Mouse (Mus musculus): ENCODE results near the gene Slc3a2. TPM values are rescaled to one million over a fixed set of nuclear protein-coding genes. Genes with fewer than 3 reads are reported as not detected.
"Not testable (repeated sequence)": the region's sequence is repeated elsewhere in the genome, so short reads cannot be mapped to it uniquely, and the experiment has no call there.

Slc3a2 gene
- polyA plus RNA-seq, 1 experiment = 207 TPM

GRCm38 (mm10) chr19:8722559-8722906 lies 636 bp downstream of the Slc3a2 start:
- Histone ChIP-seq H3K27me3 (ENCODE audit: control insufficient read depth, insufficient read depth, insufficient read length) (no peaks in the 10 kb centered on the region), H3K79me3 (ENCODE audit: low read depth) (peaks cover 63% of the 10 kb centered on the region), H3ac (ENCODE audit: control insufficient read depth, insufficient read length, low read depth) (peak overlapping the region; percentile 88), H3K79me2 (ENCODE audit: control insufficient read depth, insufficient read depth) (peaks cover 86% of the 10 kb centered on the region), H3K36me3 (ENCODE audit: control insufficient read depth, insufficient read depth) (peaks cover 38% of the 10 kb centered on the region), H3K4me3 (ENCODE audit: insufficient read depth, poor library complexity, severe bottlenecking) (peak overlapping the region; percentile 93)
- no peak for TF ChIP-seq MYOG (IDR thresholded peaks at IDR 0.05; ENCODE audit: control insufficient read depth, extremely low read depth, insufficient read length)
- no peak for TF ChIP-seq USF1 (IDR thresholded peaks at IDR 0.05; ENCODE audit: low read depth)
- no peak for TF ChIP-seq CEBPB (IDR thresholded peaks at IDR 0.05; ENCODE audit: low read depth)
- no peak for TF ChIP-seq MAX (IDR thresholded peaks at IDR 0.05)
- no peak for TF ChIP-seq MYOD1 (IDR thresholded peaks at IDR 0.05; ENCODE audit: control insufficient read depth, insufficient read length, low read depth)
- no peak for TF ChIP-seq FOSL1 (IDR thresholded peaks at IDR 0.05; ENCODE audit: insufficient read depth, low read length, poor library complexity, severe bottlenecking)
- no peak for TF ChIP-seq CTCF (IDR thresholded peaks at IDR 0.05; ENCODE audit: control insufficient read depth, insufficient read depth, insufficient read length)

- Histone ChIP-seq H3K4me3 (ENCODE audit: insufficient read depth, poor library complexity, severe bottlenecking) (peak overlapping the region; percentile 93), H3K27me3 (ENCODE audit: control insufficient read depth, insufficient read depth, insufficient read length) (no peaks in the 10 kb centered on the region), H3K36me3 (ENCODE audit: control insufficient read depth, insufficient read depth) (peaks cover 38% of the 10 kb centered on the region), H3K79me3 (ENCODE audit: low read depth) (peaks cover 68% of the 10 kb centered on the region), H3K79me2 (ENCODE audit: control insufficient read depth, insufficient read depth) (peaks cover 91% of the 10 kb centered on the region), H3ac (ENCODE audit: control insufficient read depth, insufficient read length, low read depth) (peak overlapping the region; percentile 88)
- no peak for TF ChIP-seq CTCF (IDR thresholded peaks at IDR 0.05; ENCODE audit: control insufficient read depth, insufficient read depth, insufficient read length)
- TF ChIP-seq MYOG (IDR thresholded peaks at IDR 0.05; ENCODE audit: control insufficient read depth, extremely low read depth, insufficient read length) = no peak
- TF ChIP-seq MAX (IDR thresholded peaks at IDR 0.05) = no peak
- TF ChIP-seq FOSL1 (IDR thresholded peaks at IDR 0.05; ENCODE audit: insufficient read depth, low read length, poor library complexity, severe bottlenecking) = no peak
- TF ChIP-seq CEBPB (IDR thresholded peaks at IDR 0.05; ENCODE audit: low read depth) = no peak
- no peak for TF ChIP-seq MYOD1 (IDR thresholded peaks at IDR 0.05; ENCODE audit: control insufficient read depth, insufficient read length, low read depth)
- peak; percentile 42 for TF ChIP-seq USF1 (IDR thresholded peaks at IDR 0.05; ENCODE audit: low read depth)
These were observed 1.1 kb downstream of the Slc3a2 start for GRCm38 (mm10) chr19:8722021-8722420.

GRCm38 (mm10) chr19:8721378-8721777 lies 1.8 kb downstream of the Slc3a2 start:
- Histone ChIP-seq H3K36me3 (ENCODE audit: control insufficient read depth, insufficient read depth) (peaks cover 32% of the 10 kb centered on the region), H3K79me3 (ENCODE audit: low read depth) (peaks cover 72% of the 10 kb centered on the region), H3K27me3 (ENCODE audit: control insufficient read depth, insufficient read depth, insufficient read length) (no peaks in the 10 kb centered on the region), H3ac (ENCODE audit: control insufficient read depth, insufficient read length, low read depth) (no peak overlapping the region), H3K79me2 (ENCODE audit: control insufficient read depth, insufficient read depth) (peaks cover 93% of the 10 kb centered on the region), H3K4me3 (ENCODE audit: insufficient read depth, poor library complexity, severe bottlenecking) (peak overlapping the region; percentile 93)
- TF ChIP-seq FOSL1 (IDR thresholded peaks at IDR 0.05; ENCODE audit: insufficient read depth, low read length, poor library complexity, severe bottlenecking) (no peak), CTCF (IDR thresholded peaks at IDR 0.05; ENCODE audit: control insufficient read depth, insufficient read depth, insufficient read length) (no peak), MYOD1 (IDR thresholded peaks at IDR 0.05; ENCODE audit: control insufficient read depth, insufficient read length, low read depth) (no peak), MYOG (IDR thresholded peaks at IDR 0.05; ENCODE audit: control insufficient read depth, extremely low read depth, insufficient read length) (no peak), CEBPB (IDR thresholded peaks at IDR 0.05; ENCODE audit: low read depth) (no peak), USF1 (IDR thresholded peaks at IDR 0.05; ENCODE audit: low read depth) (no peak), MAX (IDR thresholded peaks at IDR 0.05) (no peak)

GRCm38 (mm10) chr19:8719037-8719436 lies 4.1 kb downstream of the Slc3a2 start:
- not testable (repeated sequence) for H3ac ChIP-seq (ENCODE audit: control insufficient read depth, insufficient read length, low read depth); H3K4me3 ChIP-seq (ENCODE audit: insufficient read depth, poor library complexity, severe bottlenecking); H3K27me3 ChIP-seq (ENCODE audit: control insufficient read depth, insufficient read depth, insufficient read length); H3K36me3 ChIP-seq (ENCODE audit: control insufficient read depth, insufficient read depth)
- peaks cover 93% of the 10 kb centered on the region for H3K79me2 ChIP-seq (ENCODE audit: control insufficient read depth, insufficient read depth)
- H3K79me3 ChIP-seq (ENCODE audit: low read depth) = peaks cover 59% of the 10 kb centered on the region

- TF ChIP-seq FOSL1 (IDR thresholded peaks at IDR 0.05; ENCODE audit: insufficient read depth, low read length, poor library complexity, severe bottlenecking) (no peak), USF1 (IDR thresholded peaks at IDR 0.05; ENCODE audit: low read depth) (no peak), MYOD1 (IDR thresholded peaks at IDR 0.05; ENCODE audit: control insufficient read depth, insufficient read length, low read depth) (no peak), MAX (IDR thresholded peaks at IDR 0.05) (no peak), MYOG (IDR thresholded peaks at IDR 0.05; ENCODE audit: control insufficient read depth, extremely low read depth, insufficient read length) (no peak), CTCF (IDR thresholded peaks at IDR 0.05; ENCODE audit: control insufficient read depth, insufficient read depth, insufficient read length) (no peak), CEBPB (IDR thresholded peaks at IDR 0.05; ENCODE audit: low read depth) (no peak)
- H3K79me2 ChIP-seq (ENCODE audit: control insufficient read depth, insufficient read depth) = peaks cover 93% of the 10 kb centered on the region
- H3K79me3 ChIP-seq (ENCODE audit: low read depth) = peaks cover 52% of the 10 kb centered on the region
These were observed 4.8 kb downstream of the Slc3a2 start for GRCm38 (mm10) chr19:8718357-8718756.

GRCm38 (mm10) chr19:8716767-8717475 lies 6.2 kb downstream of the Slc3a2 start:
- peaks cover 14% of the 10 kb centered on the region for H3K36me3 ChIP-seq (ENCODE audit: control insufficient read depth, insufficient read depth)
- no peaks in the 10 kb centered on the region for H3K27me3 ChIP-seq (ENCODE audit: control insufficient read depth, insufficient read depth, insufficient read length)
- no peak overlapping the region for H3ac ChIP-seq (ENCODE audit: control insufficient read depth, insufficient read length, low read depth)
- no peak overlapping the region for H3K4me3 ChIP-seq (ENCODE audit: insufficient read depth, poor library complexity, severe bottlenecking)
- peaks cover 96% of the 10 kb centered on the region for H3K79me2 ChIP-seq (ENCODE audit: control insufficient read depth, insufficient read depth)
- no peak for TF ChIP-seq FOSL1 (IDR thresholded peaks at IDR 0.05; ENCODE audit: insufficient read depth, low read length, poor library complexity, severe bottlenecking)
- TF ChIP-seq CEBPB (IDR thresholded peaks at IDR 0.05; ENCODE audit: low read depth) = no peak
- TF ChIP-seq MYOD1 (IDR thresholded peaks at IDR 0.05; ENCODE audit: control insufficient read depth, insufficient read length, low read depth) = no peak
- no peak for TF ChIP-seq MAX (IDR thresholded peaks at IDR 0.05)
- no peak for TF ChIP-seq CTCF (IDR thresholded peaks at IDR 0.05; ENCODE audit: control insufficient read depth, insufficient read depth, insufficient read length)
- TF ChIP-seq MYOG (IDR thresholded peaks at IDR 0.05; ENCODE audit: control insufficient read depth, extremely low read depth, insufficient read length) = no peak
- H3K79me3 ChIP-seq (ENCODE audit: low read depth) = peaks cover 54% of the 10 kb centered on the region

More at GRCm38 (mm10) chr19:8718357-8718756, 4.8 kb downstream of the Slc3a2 start:
- H3K4me3 ChIP-seq (ENCODE audit: insufficient read depth, poor library complexity, severe bottlenecking) = no peak overlapping the region
- no peak overlapping the region for H3ac ChIP-seq (ENCODE audit: control insufficient read depth, insufficient read length, low read depth)
- peaks cover 6% of the 10 kb centered on the region for H3K36me3 ChIP-seq (ENCODE audit: control insufficient read depth, insufficient read depth)
- no peaks in the 10 kb centered on the region for H3K27me3 ChIP-seq (ENCODE audit: control insufficient read depth, insufficient read depth, insufficient read length)
